Mouse (Mus musculus): ENCODE results near the gene Gm11146. TPM values are rescaled to one million over a fixed set of nuclear protein-coding genes. Genes with fewer than 3 reads are reported as not detected.

The Gm11146 gene
- total RNA-seq, 2 experiments from 2014 or later: not detected

DNA sequence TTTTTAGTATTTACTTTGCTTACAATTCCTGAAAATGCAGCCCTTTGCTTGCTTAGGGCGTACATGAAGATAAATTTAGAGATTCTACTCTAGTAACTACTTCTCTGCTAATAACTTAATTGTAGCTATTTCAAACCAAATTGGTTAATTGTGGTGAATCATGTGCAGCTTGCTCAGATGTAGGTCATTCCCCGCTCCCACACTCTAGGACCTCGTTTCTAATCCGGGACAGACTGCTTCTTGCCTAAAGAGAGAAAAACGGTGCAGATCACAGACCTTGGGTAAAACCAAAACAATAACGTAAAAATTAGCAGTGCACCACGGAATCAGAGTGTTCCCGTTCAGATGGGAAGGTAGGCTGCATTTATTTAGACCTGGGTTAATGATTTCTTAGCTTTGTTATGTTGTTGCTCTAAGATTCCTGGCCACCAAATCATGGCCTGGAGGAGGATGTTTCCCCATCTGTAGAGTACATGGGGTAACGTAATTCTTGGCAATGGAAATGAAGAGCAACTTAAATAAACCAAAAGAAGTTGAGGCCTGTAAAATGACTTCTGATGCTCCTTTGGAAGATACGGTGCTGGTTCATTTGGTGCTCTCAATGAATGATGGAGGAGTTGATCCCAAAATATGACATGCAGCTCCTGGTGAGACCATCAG, 45.3 kb downstream of the Gm11146 start:
- DNase-seq (ENCODE audit: low spot score in 2 of 2): no peak

DNA sequence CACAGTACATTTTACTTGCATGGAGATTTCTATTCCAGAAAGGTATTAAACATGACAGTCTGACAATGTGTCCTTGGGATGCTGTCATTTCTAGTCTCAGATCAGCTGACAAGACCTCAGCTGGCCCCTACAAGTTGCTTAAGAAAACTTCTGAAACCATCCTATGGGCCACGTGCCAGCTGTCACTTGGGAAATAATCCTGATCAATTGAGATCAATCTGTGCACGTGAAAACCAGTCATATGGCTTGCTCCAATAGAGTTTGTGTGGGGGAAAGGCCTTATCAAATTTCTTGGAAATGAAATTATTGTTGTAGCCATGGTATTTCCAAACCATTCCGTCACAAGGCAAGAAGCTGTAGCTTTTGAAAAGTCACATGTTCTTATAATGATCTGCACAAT, 50.8 kb downstream of the Gm11146 start:
- no peak for DNase-seq (ENCODE audit: low spot score in 2 of 2)

Small RNA genes lying within 50 kb of the gene (microRNA-seq; reads per million reads assigned to microRNA genes)
- gene Mir125b-2: 283 reads per million, percentile 59 among the genes with 10 or more reads in this experiment
- gene Mir99a: 23,787 reads per million, percentile 97 among the genes with 10 or more reads in this experiment
- 322 reads per million, percentile 61 among the genes with 10 or more reads in this experiment for gene Mirlet7c-1
